Mouse (Mus musculus): ENCODE data around the gene S100pbp. TPM values are rescaled to one million over a fixed set of nuclear protein-coding genes. Genes with fewer than 3 reads are reported as not detected.
"Not testable (repeated sequence)": the region's sequence is repeated elsewhere in the genome, so short reads cannot be mapped to it uniquely, and the experiment has no call there.

The S100pbp gene
- polyA plus RNA-seq, 1 experiment, result 2.0 TPM

DNA sequence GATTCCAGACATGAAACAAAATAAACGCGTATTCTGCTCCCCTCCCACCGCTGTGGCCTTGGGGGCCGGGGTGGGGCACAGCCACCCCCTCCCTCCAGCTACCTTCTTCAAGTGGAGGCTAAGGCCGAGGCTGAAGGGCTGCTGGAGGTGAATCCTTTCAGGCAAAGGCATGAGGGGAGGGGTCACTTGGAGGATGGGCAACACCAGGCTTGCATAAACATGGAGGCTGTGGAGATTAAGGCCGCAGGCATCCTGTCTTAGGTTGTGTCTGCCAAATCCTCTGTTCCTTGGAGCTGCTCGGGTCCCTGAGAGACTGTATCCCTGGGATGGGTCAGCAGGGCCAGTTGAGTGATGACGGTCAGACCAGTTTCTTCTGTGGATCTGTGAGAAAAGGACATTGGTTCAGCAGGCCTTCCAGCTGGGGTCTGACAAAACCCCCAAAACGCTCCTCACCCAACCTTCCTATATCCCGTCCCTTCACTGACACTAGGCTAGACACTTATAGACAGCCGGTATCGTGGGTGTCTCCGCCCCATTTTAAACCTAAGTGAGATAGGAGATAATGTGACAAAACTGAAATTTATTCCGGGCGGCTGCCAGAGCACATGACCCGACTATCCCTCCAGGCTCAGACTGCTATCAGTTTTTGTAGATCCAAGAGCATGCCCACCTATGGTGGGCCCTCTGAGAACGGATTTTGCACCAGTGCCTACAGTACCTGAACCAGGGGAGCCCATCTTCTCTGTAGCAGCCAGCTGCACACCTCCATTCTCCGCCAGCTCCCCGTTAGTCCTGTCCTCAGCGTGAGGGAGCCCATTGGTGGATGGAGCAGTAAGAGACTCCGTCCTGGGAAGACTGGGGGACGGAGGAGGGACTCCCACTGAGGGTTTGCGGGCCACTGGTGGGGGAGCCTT is 31.8 kb upstream of the S100pbp start:
- Histone ChIP-seq H3K4me1 (peaks cover 7% of the 10 kb centered on the region), H3K27me3 (replicated peaks) (peaks cover 40% of the 10 kb centered on the region), H3K4me3 (replicated peaks) (no peak overlapping the region), H3K36me3 (replicated peaks; ENCODE audit: low read length) (peaks cover 88% of the 10 kb centered on the region), H3K9me3 (no peaks in the 10 kb centered on the region)
- no peak for TF ChIP-seq GATA1 (IDR thresholded peaks at IDR 0.05; ENCODE audit: borderline replicate concordance, low read length)
- no peak for TF ChIP-seq FLI1 (IDR thresholded peaks at IDR 0.05; ENCODE audit: low read length)

DNA sequence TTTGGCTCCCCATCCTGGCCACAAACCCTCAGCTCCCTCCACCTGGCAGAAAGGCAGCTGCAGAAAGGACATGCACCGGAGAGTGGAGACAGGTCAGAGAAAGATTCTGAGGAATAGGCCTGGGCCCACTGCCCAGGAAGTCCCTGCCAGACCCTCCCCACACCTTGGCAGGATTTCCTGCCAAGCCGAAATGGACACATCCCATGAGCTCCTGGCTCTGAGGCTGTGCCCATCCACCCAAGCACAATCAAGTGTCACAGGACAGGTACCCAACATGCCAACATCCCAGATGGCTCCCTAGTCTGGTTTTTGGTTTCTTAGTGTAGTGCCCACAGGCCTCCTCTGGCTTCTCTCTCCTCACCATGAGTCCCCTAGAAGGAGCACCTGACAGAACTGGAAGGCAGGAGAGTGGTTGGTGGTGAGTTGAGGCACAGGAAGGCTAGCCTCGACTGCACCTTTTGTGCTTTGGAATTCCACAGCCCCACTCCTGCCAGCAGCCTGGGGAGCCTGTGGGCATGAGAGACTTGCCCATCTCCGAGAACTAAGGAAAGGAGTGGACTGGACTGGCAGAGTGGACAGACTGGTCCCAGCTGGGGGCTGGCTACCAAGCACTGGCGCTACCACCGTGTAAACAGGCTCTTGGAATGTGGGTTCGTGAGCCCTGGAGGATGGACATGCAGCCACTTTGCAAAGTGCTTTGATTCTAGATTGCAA is 31.0 kb upstream of the S100pbp start:
- Histone ChIP-seq H3K27me3 (replicated peaks) (peaks cover 32% of the 10 kb centered on the region), H3K4me1 (peaks cover 3% of the 10 kb centered on the region; the same call in 1 of the 2 replicates), H3K4me3 (replicated peaks) (no peak overlapping the region), H3K36me3 (replicated peaks; ENCODE audit: low read length) (peaks cover 96% of the 10 kb centered on the region), H3K9me3 (no peaks in the 10 kb centered on the region)
- TF ChIP-seq GATA1 (IDR thresholded peaks at IDR 0.05; ENCODE audit: borderline replicate concordance, low read length), result no peak
- TF ChIP-seq FLI1 (IDR thresholded peaks at IDR 0.05; ENCODE audit: low read length), result no peak

DNA sequence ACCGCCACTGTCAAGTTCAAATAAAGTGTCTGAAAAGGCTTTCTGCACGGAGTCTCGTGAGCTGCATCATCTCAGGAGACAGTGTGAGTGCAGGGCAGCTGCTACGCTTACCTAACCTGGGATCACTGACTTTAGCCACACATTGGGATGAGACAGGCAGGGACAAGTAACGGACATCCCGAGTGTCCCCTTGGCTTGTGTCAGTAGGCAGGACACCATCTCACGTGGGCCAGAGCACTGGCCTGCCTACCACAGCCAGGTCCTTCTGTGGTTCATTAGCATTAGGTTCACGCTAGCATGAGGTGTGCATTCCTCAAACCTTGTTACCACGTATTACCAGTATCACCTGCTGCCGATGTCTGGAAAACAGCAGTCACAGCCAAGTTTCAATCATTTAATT is 29.7 kb upstream of the S100pbp start:
- Histone ChIP-seq H3K4me3 (replicated peaks) (no peak overlapping the region), H3K9me3 (no peaks in the 10 kb centered on the region), H3K36me3 (replicated peaks; ENCODE audit: low read length) (peaks cover 98% of the 10 kb centered on the region), H3K27me3 (replicated peaks) (peaks cover 20% of the 10 kb centered on the region), H3K4me1 (peaks cover 2% of the 10 kb centered on the region; the same call in 1 of the 2 replicates)
- TF ChIP-seq FLI1 (IDR thresholded peaks at IDR 0.05; ENCODE audit: low read length), result no peak
- TF ChIP-seq GATA1 (IDR thresholded peaks at IDR 0.05; ENCODE audit: borderline replicate concordance, low read length), result no peak

DNA sequence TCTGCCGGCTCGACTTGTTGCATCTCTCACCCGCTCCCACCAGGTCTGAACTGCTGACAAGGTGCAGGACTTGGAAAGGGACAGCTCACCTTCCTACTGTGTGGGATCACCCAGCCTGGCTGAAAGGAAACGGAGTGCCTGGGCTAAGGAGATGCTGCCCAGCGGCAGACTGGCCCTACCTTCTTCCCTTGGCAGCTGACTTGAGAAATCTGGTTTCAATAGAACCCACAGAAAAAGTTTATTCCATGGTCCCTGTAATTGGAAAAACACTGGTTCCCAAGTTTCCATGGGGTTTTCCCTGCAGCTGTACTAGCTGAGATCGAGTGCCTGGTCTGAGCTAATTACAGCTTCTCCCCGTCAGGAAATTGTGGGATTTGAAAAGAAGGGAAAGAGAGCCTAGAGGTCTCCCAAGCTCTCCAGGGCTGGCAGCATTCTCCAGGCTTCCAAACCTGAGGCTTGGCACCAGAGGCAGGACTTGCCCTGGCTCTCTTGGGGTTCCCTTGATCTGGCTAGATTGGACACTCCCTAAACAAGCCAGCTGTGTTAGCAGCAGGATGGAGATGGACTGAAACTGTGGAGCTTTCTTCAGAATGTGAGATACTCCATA is 29.1 kb upstream of the S100pbp start:
- TF ChIP-seq FLI1 (IDR thresholded peaks at IDR 0.05; ENCODE audit: low read length), result no peak
- no peak overlapping the region for H3K4me3 ChIP-seq (replicated peaks)
- H3K4me1 ChIP-seq, result no peaks in the 10 kb centered on the region; the same call in 1 of the 2 replicates
- no peaks in the 10 kb centered on the region for H3K9me3 ChIP-seq
- peaks cover 98% of the 10 kb centered on the region for H3K36me3 ChIP-seq (replicated peaks; ENCODE audit: low read length)
- peaks cover 15% of the 10 kb centered on the region for H3K27me3 ChIP-seq (replicated peaks)

DNA sequence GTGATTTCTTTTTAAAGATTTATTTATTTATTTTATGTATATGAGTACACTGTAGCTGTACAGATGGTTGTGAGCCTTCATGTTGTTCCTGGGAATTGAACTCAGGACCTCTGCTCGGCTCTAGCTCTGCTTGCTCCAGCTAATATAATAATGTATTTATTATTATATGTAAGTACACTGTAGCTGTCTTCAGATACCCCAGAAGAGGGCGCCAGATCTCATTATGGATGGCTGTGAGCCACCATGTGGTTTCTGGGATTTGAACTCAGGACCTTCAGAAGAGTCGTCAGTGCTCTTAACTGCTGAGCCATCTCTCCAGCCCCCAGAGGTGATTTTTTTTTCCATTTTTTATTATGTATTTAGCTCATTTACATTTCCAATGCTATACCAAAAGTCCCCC is 23.0 kb upstream of the S100pbp start:
- not testable (repeated sequence) for H3K4me1 ChIP-seq; H3K4me3 ChIP-seq (replicated peaks); H3K9me3 ChIP-seq; H3K27me3 ChIP-seq (replicated peaks)
- H3K36me3 ChIP-seq (replicated peaks; ENCODE audit: low read length), result peaks cover 94% of the 10 kb centered on the region

DNA sequence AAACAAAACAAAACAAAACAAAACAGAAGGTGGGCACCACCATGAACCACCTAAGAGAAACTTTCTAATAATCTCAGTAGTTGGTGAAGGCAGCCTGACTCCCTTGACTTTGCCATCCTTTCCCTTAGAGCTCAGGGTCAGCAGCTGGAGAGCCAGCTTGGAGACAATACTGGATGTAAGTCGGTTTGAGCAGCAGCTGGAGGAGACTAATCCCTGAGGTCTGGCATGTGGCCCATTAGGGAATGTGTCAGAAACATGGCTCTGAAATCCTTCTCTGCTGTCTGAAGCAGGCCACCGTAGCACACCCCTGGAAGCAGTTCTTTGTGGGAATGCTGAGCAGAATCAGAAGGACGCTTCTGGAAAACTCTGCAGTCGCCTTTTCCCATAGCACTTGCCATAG is 21.9 kb upstream of the S100pbp start:
- no peak overlapping the region for H3K4me3 ChIP-seq (replicated peaks)
- H3K36me3 ChIP-seq (replicated peaks; ENCODE audit: low read length), result peaks cover 94% of the 10 kb centered on the region
- no peaks in the 10 kb centered on the region for H3K9me3 ChIP-seq
- H3K4me1 ChIP-seq, result no peaks in the 10 kb centered on the region
- no peaks in the 10 kb centered on the region for H3K27me3 ChIP-seq (replicated peaks)
- TF ChIP-seq FLI1 (IDR thresholded peaks at IDR 0.05; ENCODE audit: low read length) (no peak), GATA1 (IDR thresholded peaks at IDR 0.05; ENCODE audit: borderline replicate concordance, low read length) (no peak)

DNA sequence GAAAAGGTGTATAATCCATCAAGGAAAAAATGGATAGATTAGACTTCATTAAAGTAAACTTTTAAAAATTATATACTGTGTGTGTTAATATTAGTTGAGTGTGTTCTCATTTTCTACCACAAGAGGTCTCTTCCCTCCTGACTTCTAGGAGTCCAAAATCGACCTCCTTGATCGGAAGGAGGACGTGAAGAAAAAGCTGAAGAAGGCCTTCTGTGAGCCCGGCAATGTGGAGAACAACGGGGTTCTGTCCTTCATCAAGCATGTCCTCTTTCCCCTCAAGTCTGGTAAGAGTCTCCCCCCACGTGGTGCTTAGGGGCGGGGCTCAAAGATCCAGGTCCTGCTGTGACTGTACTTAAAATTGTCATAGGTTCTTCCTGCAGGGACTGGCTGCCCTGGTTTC is 20.0 kb upstream of the S100pbp start:
- H3K4me1 ChIP-seq, result no peaks in the 10 kb centered on the region
- no peak overlapping the region for H3K4me3 ChIP-seq (replicated peaks)
- TF ChIP-seq GATA1 (IDR thresholded peaks at IDR 0.05; ENCODE audit: borderline replicate concordance, low read length) (no peak), FLI1 (IDR thresholded peaks at IDR 0.05; ENCODE audit: low read length) (no peak)
- H3K9me3 ChIP-seq, result no peaks in the 10 kb centered on the region
- no peaks in the 10 kb centered on the region for H3K27me3 ChIP-seq (replicated peaks)
- H3K36me3 ChIP-seq (replicated peaks; ENCODE audit: low read length), result peaks cover 94% of the 10 kb centered on the region

DNA sequence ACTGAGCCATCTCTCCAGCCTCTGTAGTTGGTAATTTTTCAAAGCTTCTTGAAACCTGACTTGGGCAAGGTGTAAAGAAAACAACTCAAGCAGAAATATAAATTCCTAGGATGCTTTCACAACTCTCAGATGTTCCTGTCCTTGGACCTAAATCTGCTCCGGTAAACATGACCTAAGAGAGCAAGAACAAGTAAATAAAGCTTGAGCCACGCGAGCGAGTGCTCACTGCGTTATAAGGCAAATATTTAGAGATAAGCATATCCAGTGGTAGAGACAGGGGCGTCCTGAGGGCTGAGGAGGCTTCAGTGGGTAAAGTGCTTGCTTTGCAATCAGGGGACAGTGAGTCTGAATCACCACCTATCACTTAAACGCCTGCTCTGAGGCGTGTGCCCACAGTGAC is 17.3 kb upstream of the S100pbp start:
- TF ChIP-seq GATA1 (IDR thresholded peaks at IDR 0.05; ENCODE audit: borderline replicate concordance, low read length), result no peak
- no peak for TF ChIP-seq FLI1 (IDR thresholded peaks at IDR 0.05; ENCODE audit: low read length)
- Histone ChIP-seq H3K4me1 (no peaks in the 10 kb centered on the region; the same call in 1 of the 2 replicates), H3K27me3 (replicated peaks) (no peaks in the 10 kb centered on the region), H3K36me3 (replicated peaks; ENCODE audit: low read length) (peaks cover 96% of the 10 kb centered on the region), H3K9me3 (no peaks in the 10 kb centered on the region), H3K4me3 (replicated peaks) (no peak overlapping the region)

DNA sequence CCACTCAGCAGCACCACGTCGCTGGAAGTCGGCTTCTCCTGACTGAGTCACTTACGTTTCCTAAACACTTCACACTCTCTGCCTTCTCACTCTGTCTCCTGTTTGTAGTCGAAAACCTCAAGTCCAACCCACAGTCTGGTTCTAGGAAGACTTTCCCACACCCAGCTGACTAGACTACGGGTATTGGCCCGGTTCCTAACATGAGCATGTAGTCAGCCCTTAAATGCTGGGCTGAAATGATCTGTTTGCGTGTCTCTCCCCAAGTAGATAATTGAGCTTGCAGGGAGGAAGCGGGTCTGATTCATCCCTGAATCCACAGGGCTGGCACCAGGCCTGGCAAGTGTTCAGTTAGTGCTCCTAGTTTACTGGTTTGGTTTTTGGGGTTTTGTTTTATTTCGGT is 15.1 kb upstream of the S100pbp start:
- H3K9me3 ChIP-seq, result no peaks in the 10 kb centered on the region
- TF ChIP-seq FLI1 (IDR thresholded peaks at IDR 0.05; ENCODE audit: low read length) (no peak), GATA1 (IDR thresholded peaks at IDR 0.05; ENCODE audit: borderline replicate concordance, low read length) (no peak)
- peaks cover 98% of the 10 kb centered on the region for H3K36me3 ChIP-seq (replicated peaks; ENCODE audit: low read length)
- H3K4me1 ChIP-seq, result no peaks in the 10 kb centered on the region; the same call in 1 of the 2 replicates
- H3K27me3 ChIP-seq (replicated peaks), result no peaks in the 10 kb centered on the region
- H3K4me3 ChIP-seq (replicated peaks), result no peak overlapping the region

DNA sequence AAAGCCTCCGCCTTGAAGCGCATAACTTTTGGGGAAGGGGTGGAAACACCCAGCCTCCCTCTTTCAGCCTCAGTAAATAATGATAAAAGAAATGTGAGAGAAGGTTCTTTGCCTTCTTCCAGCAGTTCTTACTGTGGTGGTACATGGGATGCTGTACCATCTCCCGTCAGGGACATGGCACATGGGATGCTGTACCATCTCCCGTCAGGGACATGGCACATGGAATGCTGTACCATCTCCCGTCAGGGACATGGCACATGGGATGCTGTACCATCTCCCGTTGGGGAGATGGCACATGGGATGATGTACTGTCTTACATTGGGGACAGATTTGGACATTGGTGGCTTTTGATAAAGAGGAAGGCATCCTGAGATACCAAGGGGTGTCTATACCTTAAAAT is 8.0 kb upstream of the S100pbp start:
- no peak overlapping the region for H3K4me3 ChIP-seq (replicated peaks)
- TF ChIP-seq GATA1 (IDR thresholded peaks at IDR 0.05; ENCODE audit: borderline replicate concordance, low read length) (no peak), FLI1 (IDR thresholded peaks at IDR 0.05; ENCODE audit: low read length) (no peak)
- H3K9me3 ChIP-seq, result no peaks in the 10 kb centered on the region
- H3K36me3 ChIP-seq (replicated peaks; ENCODE audit: low read length), result peaks cover 89% of the 10 kb centered on the region
- peaks cover 39% of the 10 kb centered on the region for H3K4me1 ChIP-seq
- H3K27me3 ChIP-seq (replicated peaks), result no peaks in the 10 kb centered on the region

Data from megakaryocyte, embryonic 14.5 days (primary cell).